Mouse (Mus musculus) embryonic facial prominence, embryonic 13.5 days (tissue): Measurements from ENCODE around the gene Gramd1b. TPM values are rescaled to one million over a fixed set of nuclear protein-coding genes. Genes with fewer than 3 reads are reported as not detected.

Experiments
- ATAC-seq: fragments of 200-750 bp; cut with Nextera tagmentation; 2 replicates; pipeline ENCODE4 v1.8.0; 2017; ENCODE audit warnings: low read depth; ENCODE audit not compliant: insufficient number of reproducible peaks, insufficient read depth, low FRiP score, low TSS enrichment
- H3K27ac ChIP-seq: fragments of 300-500 bp; sonication (generic); 2 replicates; pipeline ENCODE4 v1.5.1; 2015; ENCODE audit warnings: moderate library complexity, mild to moderate bottlenecking, inconsistent platforms
- H3K27me3 ChIP-seq: fragments of 300-500 bp; sonication (generic); 2 replicates; pipeline ENCODE4 v1.6.1; 2015; ENCODE audit warnings: mild to moderate bottlenecking, inconsistent platforms
- H3K36me3 ChIP-seq: fragments of 300-500 bp; sonication (generic); 2 replicates; pipeline ENCODE4 v1.6.1; 2015; ENCODE audit warnings: mild to moderate bottlenecking, inconsistent platforms
- H3K4me1 ChIP-seq: fragments of 300-500 bp; sonication (generic); 2 replicates; pipeline ENCODE4 v1.6.1; 2015; ENCODE audit warnings: inconsistent platforms
- H3K4me2 ChIP-seq: fragments of 300-500 bp; sonication (generic); 2 replicates; pipeline ENCODE4 v1.6.1; 2015; ENCODE audit warnings: moderate library complexity, mild to moderate bottlenecking, inconsistent platforms
- H3K4me3 ChIP-seq: fragments of 300-500 bp; sonication (generic); 2 replicates; pipeline ENCODE4 v1.5.1; 2015; ENCODE audit warnings: mild to moderate bottlenecking, inconsistent platforms
- H3K9ac ChIP-seq: fragments of 300-500 bp; sonication (generic); 2 replicates; pipeline ENCODE4 v1.6.1; 2015; ENCODE audit warnings: mild to moderate bottlenecking, inconsistent platforms
- H3K9me3 ChIP-seq: fragments of 300-500 bp; sonication (generic); 2 replicates; pipeline ENCODE4 v1.6.1; 2016; ENCODE audit warnings: inconsistent platforms
- WGBS: fragments of 180-500 bp; shearing (Covaris S2); methylation state at CpG from one replicate; pipeline ENCODE4 v1.1.7; 2015; ENCODE audit warnings: mixed read lengths; 5-methylcytosine and 5-hydroxymethylcytosine counted together
- polyA plus RNA-seq: library from polyadenylated mRNA; unstranded; fragments of >200 nt; fragmentation: Nextera tagmentation; extraction: Ambion mirVana; gene quantifications from 2 replicates; pipeline ENCODE4 v1.2.1, GENCODE M21; 2015

Gramd1b gene
- polyA plus RNA-seq, 1 experiment from 2014 or later = 9.0 TPM

- Histone ChIP-seq H3K27ac (no peak overlapping the region), H3K4me1 (no peaks in the 10 kb centered on the region), H3K4me3 (no peak overlapping the region), H3K36me3 (no peaks in the 10 kb centered on the region), H3K4me2 (no peak overlapping the region), H3K9ac (no peak overlapping the region), H3K9me3 (no peaks in the 10 kb centered on the region), H3K27me3 (no peaks in the 10 kb centered on the region)
- no peak for ATAC-seq
- 91% methylated on average over 9 of the region's 9 CpGs for WGBS
Observed at GRCm38 (mm10) chr9:40472961-40473510, 58.1 kb downstream of the Gramd1b start.

GRCm38 (mm10) chr9:40469403-40470137 is 61.6 kb downstream of the Gramd1b start:
- Histone ChIP-seq H3K4me3 (no peak overlapping the region), H3K9me3 (no peaks in the 10 kb centered on the region), H3K9ac (no peak overlapping the region), H3K36me3 (no peaks in the 10 kb centered on the region), H3K4me2 (no peak overlapping the region), H3K4me1 (no peaks in the 10 kb centered on the region), H3K27ac (no peak overlapping the region), H3K27me3 (no peaks in the 10 kb centered on the region)
- 73% methylated on average over 15 of the region's 15 CpGs for WGBS
- ATAC-seq = no peak

GRCm38 (mm10) chr9:40466782-40467181 is 64.4 kb downstream of the Gramd1b start:
- Histone ChIP-seq H3K9ac (no peak overlapping the region), H3K4me1 (no peaks in the 10 kb centered on the region), H3K27ac (no peak overlapping the region), H3K27me3 (no peaks in the 10 kb centered on the region), H3K4me2 (no peak overlapping the region), H3K9me3 (no peaks in the 10 kb centered on the region), H3K36me3 (no peaks in the 10 kb centered on the region), H3K4me3 (no peak overlapping the region)
- WGBS = 61% methylated on average over 7 of the region's 7 CpGs
- ATAC-seq = no peak

GRCm38 (mm10) chr9:40465596-40465995 is 65.6 kb downstream of the Gramd1b start:
- no peaks in the 10 kb centered on the region for H3K27me3 ChIP-seq
- WGBS = 93% methylated on average over 5 of the region's 5 CpGs
- no peak overlapping the region for H3K4me3 ChIP-seq
- no peaks in the 10 kb centered on the region for H3K36me3 ChIP-seq
- no peaks in the 10 kb centered on the region for H3K9me3 ChIP-seq
- ATAC-seq = no peak
- H3K4me1 ChIP-seq = 0 out of 2 replicates have a peak, but pooled peaks cover 2% of the 10 kb centered on the region
- H3K27ac ChIP-seq = no peak overlapping the region
- no peak overlapping the region for H3K9ac ChIP-seq
- no peak overlapping the region for H3K4me2 ChIP-seq

- H3K27me3 ChIP-seq = no peaks in the 10 kb centered on the region
- ATAC-seq = no peak
- H3K4me1 ChIP-seq = peaks cover 19% of the 10 kb centered on the region; the same call in 1 of the 2 replicates
- H3K9me3 ChIP-seq = no peaks in the 10 kb centered on the region
- H3K4me2 ChIP-seq = no peak overlapping the region
- no peak overlapping the region for H3K4me3 ChIP-seq
- H3K36me3 ChIP-seq = no peaks in the 10 kb centered on the region
- H3K27ac ChIP-seq = no peak overlapping the region
- WGBS = 74% methylated on average over 6 of the region's 6 CpGs
- H3K9ac ChIP-seq = 0 out of 2 replicates have a peak overlapping the region, but pooled peaks have one; percentile 32
Observed at GRCm38 (mm10) chr9:40462401-40462800, 68.8 kb downstream of the Gramd1b start.

- 37% methylated on average over 6 of the region's 6 CpGs for WGBS
- H3K36me3 ChIP-seq = no peaks in the 10 kb centered on the region
- no peak overlapping the region for H3K4me2 ChIP-seq
- no peak overlapping the region for H3K27ac ChIP-seq
- no peak overlapping the region for H3K9ac ChIP-seq
- H3K4me1 ChIP-seq = peaks cover 27% of the 10 kb centered on the region; the same call in 1 of the 2 replicates
- no peak for ATAC-seq
- H3K27me3 ChIP-seq = no peaks in the 10 kb centered on the region
- no peak overlapping the region for H3K4me3 ChIP-seq
- no peaks in the 10 kb centered on the region for H3K9me3 ChIP-seq
Observed at GRCm38 (mm10) chr9:40460781-40461180, 70.4 kb downstream of the Gramd1b start.

GRCm38 (mm10) chr9:40459304-40460280 is 71.6 kb downstream of the Gramd1b start:
- WGBS = 67% methylated on average over 5 of the region's 5 CpGs
- peaks cover under 1% of the 10 kb centered on the region; the same call in 1 of the 2 replicates for H3K27me3 ChIP-seq
- no peaks in the 10 kb centered on the region for H3K9me3 ChIP-seq
- ATAC-seq = no peak
- H3K4me1 ChIP-seq = peaks cover 34% of the 10 kb centered on the region
- no peak overlapping the region for H3K9ac ChIP-seq
- H3K4me3 ChIP-seq = no peak overlapping the region
- no peaks in the 10 kb centered on the region for H3K36me3 ChIP-seq
- H3K4me2 ChIP-seq = no peak overlapping the region
- 0 out of 2 replicates have a peak overlapping the region, but pooled peaks have one; percentile 22 for H3K27ac ChIP-seq

- H3K4me3 ChIP-seq = no peak overlapping the region
- no peak overlapping the region for H3K4me2 ChIP-seq
- no peak for ATAC-seq
- no peak overlapping the region for H3K9ac ChIP-seq
- H3K4me1 ChIP-seq = peaks cover 37% of the 10 kb centered on the region
- H3K27me3 ChIP-seq = peaks cover 6% of the 10 kb centered on the region
- H3K9me3 ChIP-seq = no peaks in the 10 kb centered on the region
- H3K27ac ChIP-seq = no peak overlapping the region
- no peaks in the 10 kb centered on the region for H3K36me3 ChIP-seq
- 60% methylated on average over 4 of the region's 4 CpGs for WGBS
Observed at GRCm38 (mm10) chr9:40458559-40459303, 72.5 kb downstream of the Gramd1b start.

GRCm38 (mm10) chr9:40457448-40457847 is 73.7 kb downstream of the Gramd1b start:
- no peaks in the 10 kb centered on the region for H3K36me3 ChIP-seq

GRCm38 (mm10) chr9:40456191-40456590 is 75.0 kb downstream of the Gramd1b start:
- Histone ChIP-seq H3K27ac (peak overlapping the region; percentile 84), H3K27me3 (peaks cover 8% of the 10 kb centered on the region), H3K4me3 (peak overlapping the region; percentile 72), H3K36me3 (no peaks in the 10 kb centered on the region), H3K4me1 (peaks cover 39% of the 10 kb centered on the region), H3K4me2 (peak overlapping the region; percentile 100), H3K9me3 (no peaks in the 10 kb centered on the region), H3K9ac (peak overlapping the region; percentile 82)
- under 1% methylated on average over 7 of the region's 7 CpGs for WGBS
- ATAC-seq = peak; percentile 85

More at GRCm38 (mm10) chr9:40457448-40457847, 73.7 kb downstream of the Gramd1b start:
- Histone ChIP-seq H3K9me3 (no peaks in the 10 kb centered on the region), H3K27ac (no peak overlapping the region), H3K27me3 (peaks cover 8% of the 10 kb centered on the region), H3K9ac (no peak overlapping the region), H3K4me1 (peaks cover 37% of the 10 kb centered on the region), H3K4me3 (no peak overlapping the region), H3K4me2 (no peak overlapping the region)
- no peak for ATAC-seq
- 55% methylated on average over 5 of the region's 5 CpGs for WGBS
